Mouse (Mus musculus) spleen, adult 2 months (tissue): ENCODE measurements around the gene Slc39a11. TPM values are rescaled to one million over a fixed set of nuclear protein-coding genes. Genes with fewer than 3 reads are reported as not detected.
"Not testable (repeated sequence)": the region's sequence is repeated elsewhere in the genome, so short reads cannot be mapped to it uniquely, and the experiment has no call there.

Experiments used
- DNase-seq, 2 experiments: peaks; one replicate each; pipeline versions ENCODE4 v3.0.0 to v3.0.0-alpha.2; 2012 to 2021; ENCODE audit warnings: low spot score in 2 of 2, low read depth in 1 of 2
- H3K27ac ChIP-seq: fragments of 200-500 bp; 2 replicates; pipeline ENCODE4 v1.5.1; 2012; ENCODE audit warnings: low read length, inconsistent platforms; ENCODE audit not compliant: insufficient read depth
- H3K27me3 ChIP-seq: fragments of 200-500 bp; 2 replicates; pipeline ENCODE4 v1.6.1; 2012; ENCODE audit warnings: mild to moderate bottlenecking, moderate library complexity, low read length, inconsistent platforms; ENCODE audit not compliant: control insufficient read depth, insufficient read depth
- H3K36me3 ChIP-seq: fragments of 200-500 bp; 2 replicates; pipeline ENCODE4 v1.6.1; 2012; ENCODE audit warnings: mild to moderate bottlenecking, low read length, inconsistent platforms; ENCODE audit not compliant: control insufficient read depth, insufficient read depth
- H3K4me1 ChIP-seq: fragments of 200-500 bp; 2 replicates; pipeline ENCODE4 v1.6.1; 2011; ENCODE audit warnings: inconsistent platforms; ENCODE audit not compliant: control insufficient read depth, insufficient read depth, insufficient read length
- H3K4me3 ChIP-seq: fragments of 200-500 bp; 2 replicates; pipeline ENCODE4 v1.5.1; 2011; ENCODE audit warnings: mild to moderate bottlenecking, inconsistent platforms; ENCODE audit not compliant: insufficient read depth, insufficient read length; ENCODE audit errors: extremely low read depth
- CTCF ChIP-seq: fragments of 200-500 bp; IDR thresholded peaks from 2 replicates; pipeline ENCODE4 v1.5.1; 2011; ENCODE audit warnings: mild to moderate bottlenecking, inconsistent platforms; ENCODE audit not compliant: insufficient read depth, insufficient read length, insufficient replicate concordance; ENCODE audit errors: extremely low read depth
- POLR2A ChIP-seq: fragments of 200-500 bp; IDR thresholded peaks from 2 replicates; pipeline ENCODE4 v1.6.1; 2011; ENCODE audit warnings: low read depth, low read length, inconsistent platforms
- WGBS: fragments of 180-500 bp; shearing (Covaris S2); methylation state at CpG from one replicate; pipeline ENCODE4 v1.1.7; 2018; 5-methylcytosine and 5-hydroxymethylcytosine counted together
- polyA plus RNA-seq: library from polyadenylated mRNA; depleted of rRNA; stranded (reverse); fragments of >200 nt; gene quantifications from 2 replicates; pipeline ENCODE4 v1.2.3, GENCODE M21; 2012

Slc39a11 gene
- polyA plus RNA-seq, 1 experiment = 11.6 TPM

DNA sequence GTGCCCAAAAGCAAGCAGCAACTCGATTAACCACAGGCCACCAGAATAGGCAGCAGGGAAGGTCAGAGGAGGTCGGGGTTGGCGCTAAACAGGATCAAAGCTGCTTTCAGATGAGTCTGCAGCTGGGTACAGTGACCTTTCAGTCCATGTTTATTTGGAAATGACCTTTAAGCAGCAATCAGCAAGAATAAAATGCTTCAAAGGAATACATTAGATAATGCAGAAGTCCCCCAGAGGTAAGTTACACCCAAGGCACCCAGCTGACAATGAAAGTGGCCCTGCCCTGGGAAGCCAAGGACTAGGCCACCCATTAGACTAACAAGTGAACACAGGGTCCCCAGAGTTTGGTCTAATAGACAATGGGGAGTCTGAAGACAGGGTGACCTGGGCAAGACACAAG is 60.9 kb downstream of the Slc39a11 start:
- H3K27ac ChIP-seq = no peak overlapping the region
- no peak overlapping the region for H3K4me3 ChIP-seq
- H3K4me1 ChIP-seq = no peaks in the 10 kb centered on the region
- TF ChIP-seq CTCF = no peak
- no peak for TF ChIP-seq POLR2A
- H3K36me3 ChIP-seq = no peaks in the 10 kb centered on the region
- no peaks in the 10 kb centered on the region for H3K27me3 ChIP-seq
- 75% methylated on average over 3 of the region's 3 CpGs for WGBS
- no peak for DNase-seq

DNA sequence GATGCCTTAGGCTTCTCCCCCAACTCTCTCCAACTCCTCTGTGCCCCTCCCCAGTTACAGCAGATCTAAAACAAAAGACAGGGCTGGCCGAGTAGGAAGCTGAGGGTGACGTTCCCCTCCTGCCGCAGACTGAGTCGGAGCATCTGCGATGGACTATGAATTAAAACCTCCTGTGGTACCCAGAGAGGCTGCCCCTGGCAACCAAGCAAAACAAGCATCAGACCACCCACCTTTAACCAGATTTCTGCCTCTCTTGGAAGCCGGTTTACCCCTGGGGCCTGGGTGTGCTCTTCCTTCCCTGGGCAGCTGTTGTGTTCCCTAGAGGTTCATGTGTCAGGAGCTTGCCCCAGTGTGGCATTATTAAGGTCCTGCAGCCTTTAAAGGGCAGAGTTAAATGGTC is 63.5 kb downstream of the Slc39a11 start:
- no peaks in the 10 kb centered on the region for H3K4me1 ChIP-seq
- DNase-seq = no peak
- H3K27ac ChIP-seq = no peak overlapping the region
- TF ChIP-seq CTCF (no peak), POLR2A (no peak)
- no peaks in the 10 kb centered on the region for H3K27me3 ChIP-seq
- WGBS = 82% methylated on average over 6 of the region's 6 CpGs
- H3K4me3 ChIP-seq = no peak overlapping the region
- H3K36me3 ChIP-seq = no peaks in the 10 kb centered on the region

DNA sequence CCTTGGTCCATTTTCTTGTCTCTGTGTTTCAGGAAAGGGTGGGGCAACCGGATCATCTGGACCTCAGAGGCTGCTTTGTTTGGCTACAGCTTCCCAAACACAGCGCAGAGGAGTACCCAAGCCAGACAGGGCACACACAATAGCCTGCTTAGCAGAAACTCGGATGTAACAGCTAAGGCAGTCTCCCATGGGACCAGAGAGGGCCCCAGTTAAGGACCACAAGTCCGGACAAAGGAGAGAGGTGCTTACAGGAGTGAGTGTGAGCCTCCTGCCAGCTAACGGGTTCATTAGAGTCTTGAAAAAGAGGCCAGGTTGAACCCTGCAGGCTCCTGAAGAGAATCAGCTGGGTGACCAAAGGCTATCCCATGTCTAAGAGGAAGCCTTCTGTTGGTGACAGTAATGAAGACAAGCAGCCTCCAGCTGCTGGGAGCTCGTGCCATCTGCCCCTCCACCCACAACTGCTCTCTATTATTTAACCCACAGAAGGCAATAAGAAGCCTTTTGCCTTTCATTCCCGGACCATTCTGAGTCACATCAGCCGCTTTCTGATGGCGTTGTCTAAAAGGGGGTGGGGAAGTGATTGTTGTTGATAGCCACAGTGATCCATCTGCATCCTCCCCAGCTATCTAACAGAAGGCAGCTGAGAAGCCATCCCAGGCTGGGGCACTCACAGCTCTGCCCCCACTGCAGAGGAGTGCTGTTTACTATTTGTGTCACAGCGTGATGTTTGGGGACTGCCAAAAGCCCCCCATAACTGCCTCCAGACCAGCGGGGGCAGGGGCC is 65.8 kb downstream of the Slc39a11 start:
- Histone ChIP-seq H3K36me3 (no peaks in the 10 kb centered on the region), H3K4me1 (no peaks in the 10 kb centered on the region), H3K27me3 (no peaks in the 10 kb centered on the region), H3K4me3 (no peak overlapping the region), H3K27ac (no peak overlapping the region)
- WGBS = 73% methylated on average over 11 of the region's 11 CpGs
- TF ChIP-seq CTCF (no peak), POLR2A (no peak)
- DNase-seq = no peak

DNA sequence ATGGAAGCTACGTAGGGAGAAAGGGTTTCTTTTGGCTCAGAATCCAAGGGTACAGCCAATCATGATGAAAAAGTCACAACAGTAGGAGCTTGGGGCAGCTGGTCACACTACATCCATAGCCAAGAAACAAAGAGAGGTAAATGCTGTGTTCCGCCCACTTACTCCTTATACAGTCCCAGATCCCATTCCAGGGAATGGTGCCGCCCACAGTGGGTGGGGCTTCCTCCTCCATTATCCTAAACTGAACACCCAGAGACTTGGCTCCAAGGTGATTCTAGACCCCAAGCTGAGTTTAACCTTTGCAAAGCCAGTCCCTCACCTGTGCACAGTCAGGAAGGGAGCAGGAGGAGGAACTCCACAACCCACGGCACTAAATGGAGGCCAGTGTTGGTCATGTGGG is 72.7 kb downstream of the Slc39a11 start:
- no peaks in the 10 kb centered on the region for H3K4me1 ChIP-seq
- WGBS = 90% methylated on average over 4 of the region's 4 CpGs
- no peak overlapping the region for H3K4me3 ChIP-seq
- TF ChIP-seq CTCF = no peak
- TF ChIP-seq POLR2A = no peak
- DNase-seq = no peak
- no peak overlapping the region for H3K27ac ChIP-seq
- no peaks in the 10 kb centered on the region for H3K27me3 ChIP-seq
- H3K36me3 ChIP-seq = no peaks in the 10 kb centered on the region

DNA sequence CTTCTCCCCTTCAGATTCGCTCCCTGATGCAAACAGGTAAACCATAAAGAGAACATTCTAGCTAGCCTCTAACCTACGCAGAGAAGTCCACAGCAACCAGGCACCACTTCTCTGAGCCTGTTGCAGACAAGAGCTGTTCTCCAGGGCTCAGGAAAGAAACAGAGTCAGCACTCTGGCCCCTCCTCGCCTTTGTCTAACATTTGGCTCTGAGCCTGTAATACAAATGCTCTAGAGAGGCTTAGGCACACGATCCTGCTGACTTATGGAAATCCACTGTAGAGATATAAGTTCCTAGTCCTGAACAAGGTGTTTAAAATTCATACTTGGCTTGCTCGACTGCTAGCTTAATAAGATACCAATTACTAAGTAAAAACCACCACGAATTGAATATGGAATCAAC is 77.2 kb downstream of the Slc39a11 start:
- Histone ChIP-seq H3K4me1 (no peaks in the 10 kb centered on the region), H3K36me3 (no peaks in the 10 kb centered on the region), H3K27ac (no peak overlapping the region), H3K27me3 (no peaks in the 10 kb centered on the region), H3K4me3 (no peak overlapping the region)
- no peak for DNase-seq
- TF ChIP-seq CTCF (no peak), POLR2A (no peak)
- WGBS = 75% methylated on average over 6 of the region's 6 CpGs

DNA sequence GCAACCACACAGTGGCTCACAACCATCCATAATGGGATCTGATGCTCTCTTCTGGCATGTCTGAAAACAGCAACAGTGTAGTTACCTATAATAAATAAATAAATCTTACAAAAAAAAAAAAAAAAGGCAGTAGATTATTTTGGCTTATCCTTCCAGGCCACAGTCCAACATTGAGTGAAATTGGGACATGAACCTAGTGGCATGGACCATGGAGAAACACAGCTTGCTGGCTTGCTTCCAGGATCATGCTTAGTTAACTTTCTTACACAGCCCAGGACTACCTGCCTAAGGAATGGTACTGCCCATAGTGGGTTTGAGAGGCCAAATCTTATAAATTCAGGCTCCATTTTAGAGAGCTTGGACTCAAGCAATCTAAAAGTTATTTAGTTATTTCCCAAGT is 78.3 kb downstream of the Slc39a11 start:
- DNase-seq = no peak
- Histone ChIP-seq H3K4me1 (no peaks in the 10 kb centered on the region), H3K36me3 (no peaks in the 10 kb centered on the region), H3K27ac (no peak overlapping the region), H3K4me3 (no peak overlapping the region), H3K27me3 (no peaks in the 10 kb centered on the region)
- TF ChIP-seq POLR2A (no peak), CTCF (no peak)

DNA sequence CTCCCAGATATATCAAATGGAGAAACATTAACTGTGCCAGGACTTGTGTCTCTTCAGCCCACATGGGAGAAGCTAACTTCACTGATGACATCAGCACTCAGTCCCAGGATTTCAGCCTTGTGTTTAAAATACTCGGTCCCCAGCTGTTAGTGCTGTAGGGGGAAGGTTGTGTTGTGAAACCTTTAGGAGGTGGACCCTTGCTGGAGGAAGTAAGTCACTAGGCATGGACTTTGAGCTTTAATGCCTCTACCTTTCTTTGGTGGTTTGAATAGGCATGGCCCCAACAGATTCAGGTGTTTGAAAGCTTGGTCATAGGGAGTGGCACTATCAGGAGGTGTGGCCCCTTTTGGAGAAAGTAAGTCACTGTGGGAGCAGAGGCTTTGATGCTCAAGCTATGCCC is 80.9 kb downstream of the Slc39a11 start:
- H3K27ac ChIP-seq = no peak overlapping the region
- 49% methylated on average over 1 of the region's 1 CpGs for WGBS
- no peak overlapping the region for H3K4me3 ChIP-seq
- H3K4me1 ChIP-seq = no peaks in the 10 kb centered on the region
- no peaks in the 10 kb centered on the region for H3K36me3 ChIP-seq
- no peak for TF ChIP-seq POLR2A
- no peak for TF ChIP-seq CTCF
- H3K27me3 ChIP-seq = no peaks in the 10 kb centered on the region
- DNase-seq = no peak

DNA sequence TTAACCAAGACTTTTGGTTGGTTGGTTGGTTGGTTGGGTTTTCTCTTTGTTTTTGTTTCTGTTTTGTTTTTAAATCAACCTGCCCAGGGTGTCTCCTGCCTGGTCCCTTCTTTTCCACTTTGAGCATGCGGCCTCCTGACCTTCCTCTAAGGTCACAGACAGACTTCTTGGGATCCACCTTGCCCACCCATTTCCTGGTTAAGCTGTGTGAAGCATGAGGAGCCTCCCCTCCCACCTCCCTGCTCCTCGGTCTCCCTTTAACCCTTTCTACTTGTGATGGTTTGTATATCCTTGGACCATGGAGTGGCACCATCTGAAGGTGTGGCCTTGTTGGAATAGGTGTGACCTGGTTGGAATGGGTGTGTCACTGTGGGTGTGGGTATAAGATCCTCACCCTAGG is 82.0 kb downstream of the Slc39a11 start:
- not testable (repeated sequence) for H3K27me3 ChIP-seq, H3K36me3 ChIP-seq, H3K27ac ChIP-seq, H3K4me3 ChIP-seq, H3K4me1 ChIP-seq, DNase-seq
- 85% methylated on average over 2 of the region's 2 CpGs for WGBS
